Mouse (Mus musculus) thymus, postnatal 0 days (tissue): ENCODE results near the gene Olfr593. TPM values are rescaled to one million over a fixed set of nuclear protein-coding genes. Genes with fewer than 3 reads are reported as not detected.
"Not testable (repeated sequence)": the region's sequence is repeated elsewhere in the genome, so short reads cannot be mapped to it uniquely, and the experiment has no call there.

Experiments used
- DNase-seq: peaks from one replicate; pipeline ENCODE4 v3.0.0-alpha.2; 2015; ENCODE audit warnings: low spot score
- microRNA-seq: library from miRNA; unstranded; fragments of <30 nt; microRNA quantifications from one replicate; pipeline ENCODE4, GENCODE M21; 2016; ENCODE audit warnings: borderline number of aligned reads
- polyA plus RNA-seq: library from polyadenylated mRNA; unstranded; fragments of >200 nt; fragmentation: Nextera tagmentation; extraction: Ambion mirVana; gene quantifications from 2 replicates; pipeline ENCODE4 v1.2.1, GENCODE M21; 2015

The Olfr593 gene
- not detected in 2 replicates for polyA plus RNA-seq

GRCm38 (mm10) chr7:103211562-103211961, at the start of gene Olfr593:
Olfr593 (plus strand) TSS chr7:103211862.
- no peak for DNase-seq

GRCm38 (mm10) chr7:103169697-103170096, 42.0 kb upstream of the Olfr593 start:
- DNase-seq = no peak

- DNase-seq = no peak
Measured at GRCm38 (mm10) chr7:103178240-103178639, 33.4 kb upstream of the Olfr593 start, which contains the start of gene Olfr591. Olfr591 (minus strand) TSS chr7:103178340.

- not testable (repeated sequence) for DNase-seq
Measured at GRCm38 (mm10) chr7:103184503-103184902, 27.2 kb upstream of the Olfr593 start, which contains the start of gene Olfr592. Olfr592 (plus strand) TSS chr7:103184803.

- not testable (repeated sequence) for DNase-seq
Measured at GRCm38 (mm10) chr7:103212050-103212449, 388 bp downstream of the Olfr593 start.

GRCm38 (mm10) chr7:103216696-103217095, 5.0 kb downstream of the Olfr593 start, which contains the start of gene Olfr594:
Olfr594 (plus strand) TSS chr7:103216996.
- no peak for DNase-seq

- not testable (repeated sequence) for DNase-seq
Measured at GRCm38 (mm10) chr7:103252405-103252804, 40.7 kb downstream of the Olfr593 start, which contains the start of gene Usp17ld. Usp17ld (minus strand) TSS chr7:103252505.

Small RNAs within 50 kb of the gene (microRNA-seq; reads per million reads assigned to microRNA genes)
- gene Gm25171 = not detected

Other genes with a start within 250 kb of the Olfr593 start
- not detected in 2 replicates for gene Olfr576, start 249.2 kb upstream of the Olfr593 start, polyA plus RNA-seq
- gene Olfr577, start 235.9 kb upstream of the Olfr593 start, polyA plus RNA-seq = not detected in 2 replicates
- gene Olfr578, start 222.5 kb upstream of the Olfr593 start, polyA plus RNA-seq = not detected in 2 replicates
- not detected in 2 replicates for gene Olfr582, start 173.8 kb upstream of the Olfr593 start, polyA plus RNA-seq
- not detected in 2 replicates for gene Olfr583, start 160.6 kb upstream of the Olfr593 start, polyA plus RNA-seq
- gene Olfr584, start 130.0 kb upstream of the Olfr593 start, polyA plus RNA-seq = not detected in 2 replicates
- gene Olfr585, start 114.1 kb upstream of the Olfr593 start, polyA plus RNA-seq = not detected in 2 replicates
- gene Olfr586, start 86.2 kb upstream of the Olfr593 start, polyA plus RNA-seq = not detected in 2 replicates
- not detected in 2 replicates for gene Olfr588-ps1, start 71.0 kb upstream of the Olfr593 start, polyA plus RNA-seq
- gene Olfr589, start 55.5 kb upstream of the Olfr593 start, polyA plus RNA-seq = not detected in 2 replicates
- not detected in 2 replicates for gene Olfr591, start 33.5 kb upstream of the Olfr593 start, polyA plus RNA-seq
- not detected in 2 replicates for gene Olfr592, start 27.1 kb upstream of the Olfr593 start, polyA plus RNA-seq
- gene Olfr594, start 5.1 kb downstream of the Olfr593 start, polyA plus RNA-seq = not detected in 2 replicates
- gene Usp17ld, start 40.6 kb downstream of the Olfr593 start, polyA plus RNA-seq = not detected in 2 replicates
- not detected in 2 replicates for gene Olfr596, start 93.8 kb downstream of the Olfr593 start, polyA plus RNA-seq
- gene Olfr597, start 104.5 kb downstream of the Olfr593 start, polyA plus RNA-seq = not detected in 2 replicates
- not detected in 2 replicates for gene Olfr598, start 111.7 kb downstream of the Olfr593 start, polyA plus RNA-seq
- gene Olfr599, start 124.1 kb downstream of the Olfr593 start, polyA plus RNA-seq = not detected in 2 replicates
- not detected in 2 replicates for gene Olfr600, start 137.8 kb downstream of the Olfr593 start, polyA plus RNA-seq
- not detected in 2 replicates for gene Olfr601, start 150.8 kb downstream of the Olfr593 start, polyA plus RNA-seq
- not detected in 2 replicates for gene Olfr603, start 174.3 kb downstream of the Olfr593 start, polyA plus RNA-seq
- gene Usp17lc, start 203.2 kb downstream of the Olfr593 start, polyA plus RNA-seq = not detected in 2 replicates
- not detected in 2 replicates for gene Olfr605, start 233.6 kb downstream of the Olfr593 start, polyA plus RNA-seq
- gene Olfr606, start 237.2 kb downstream of the Olfr593 start, polyA plus RNA-seq = not detected in 2 replicates